9 mouse cellular contexts compared by ENCODE assay signal in the genomic region with DNA sequence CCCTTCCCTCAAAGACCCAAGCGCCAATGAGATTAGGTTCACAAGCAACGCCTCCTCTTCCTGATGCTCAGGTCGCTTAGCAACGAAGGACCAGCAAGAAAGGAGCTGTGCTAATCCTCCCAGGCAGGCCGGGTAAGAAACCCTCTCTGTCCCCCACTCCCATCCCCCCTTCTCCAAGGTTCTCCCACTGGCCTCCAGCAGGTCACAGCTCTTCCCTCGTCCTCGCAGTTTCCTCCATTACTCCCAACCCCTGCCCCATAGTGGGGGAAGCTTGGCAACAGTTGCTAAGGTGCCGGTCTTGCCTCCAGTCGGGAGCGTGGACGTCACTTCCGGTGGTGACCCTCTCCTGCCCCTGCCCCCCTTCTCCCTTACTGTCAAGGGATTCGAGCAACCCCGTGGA. TPM values are rescaled to one million over a fixed set of nuclear protein-coding genes. Genes with fewer than 3 reads are reported as not detected.
DNase-seq lines count a peak whose midpoint lies in the region; ATAC-seq and TF ChIP-seq lines count a peak whose summit lies in the region.
"Had no signal": no experiment of that assay in that cellular context is flagged by ENCODE, and none has a peak within 500 bp of the region (broad histone marks: within the 10 kb centered on the region; RNA-seq: fewer than 3 reads in every experiment).

No protein-coding gene starts in this region.

- peak overlapping the region; percentile 77 for H3K4me2 ChIP-seq in hindbrain, postnatal 0 days (ENCODE audit: low read depth, low read length)

- TF ChIP-seq CTCF in hindbrain, postnatal 0 days (IDR thresholded peaks at IDR 0.05; ENCODE audit: low read depth), result no peak

- H3K36me3 ChIP-seq in hindbrain, postnatal 0 days (ENCODE audit: insufficient read depth, low read length), result peaks cover 28% of the 10 kb centered on the region; the same call in 1 of the 2 replicates

- peaks cover 31% of the 10 kb centered on the region for H3K4me1 ChIP-seq in hindbrain, postnatal 0 days (ENCODE audit: insufficient read depth, low read length)

- peak; percentile 36 for ATAC-seq in common myeloid progenitor, adult 5-6 weeks (replicated peaks; ENCODE audit: low read depth, poor library complexity, severe bottlenecking)
- ATAC-seq in hindbrain, postnatal 0 days, result peak; percentile 84

- peak overlapping the region; percentile 96 for H3K27ac ChIP-seq in hindbrain, postnatal 0 days

- H3K4me3 ChIP-seq in hindbrain, postnatal 0 days (ENCODE audit: low read length), result peak overlapping the region; percentile 40

- H3K9ac ChIP-seq in hindbrain, postnatal 0 days (replicated peaks; ENCODE audit: low read length), result peak overlapping the region; percentile 56

- WGBS in hindbrain, postnatal 0 days, result under 1% methylated on average over 14 of the region's 14 CpGs

- H3K27me3 ChIP-seq in hindbrain, postnatal 0 days (ENCODE audit: insufficient read depth, low read length), result no peaks in the 10 kb centered on the region

- DNase-seq in adrenal gland, adult 18-20 months (ENCODE audit: low spot score in 2 of 2), result peak; percentile 53 to 59
- peak; percentile 57 for DNase-seq in gastrocnemius, postnatal 10 days
- DNase-seq in hindbrain, postnatal 0 days (ENCODE audit: low spot score), result peak; percentile 95
- peak; percentile 88 for DNase-seq in left cerebral cortex, adult 11 months (ENCODE audit: low spot score)
- DNase-seq in lung, postnatal 10 days, result peak; percentile 86
- peak; percentile 96 for DNase-seq in retina, postnatal 1 day
- DNase-seq in urinary bladder, postnatal 10 days (ENCODE audit: low spot score), result no peak

- H3K9me3 ChIP-seq in hindbrain, postnatal 0 days (ENCODE audit: low read length), result no peaks in the 10 kb centered on the region

RNA-seq across cellular contexts. Expression of gene Nat14, which starts 0.7 kb away (rescaled TPM):
- 10 to 100 TPM in 1 of 2 experiments, 1 to 10 TPM in 1; 9.8 to 11.6 TPM for total RNA-seq in adrenal gland, adult 18-20 months (2021)
- total RNA-seq in common myeloid progenitor, adult 5-6 weeks (2017), result 0.32 TPM in 1 of 2 replicates, not detected in the other
- 1 to 10 TPM; 1.9 to 4.4 TPM for total RNA-seq in gastrocnemius, postnatal 10 days (2021)
- total RNA-seq in hindbrain, postnatal 0 days (2014; rRNA removed), result 24.2 and 32.3 TPM in 2 replicates
- 27.5 and 29.4 TPM in 2 replicates for polyA plus RNA-seq in hindbrain, postnatal 0 days (2015; fragmentation: Nextera tagmentation; extraction: Ambion mirVana)

RNA-seq across cellular contexts. Expression of gene Ssc5d, which starts 3.1 kb away (rescaled TPM):
- total RNA-seq in adrenal gland, adult 18-20 months (2021), result 1 to 10 TPM; 2.2 to 2.5 TPM
- not detected in 2 replicates for total RNA-seq in common myeloid progenitor, adult 5-6 weeks (2017)
- total RNA-seq in gastrocnemius, postnatal 10 days (2021), result 10 to 100 TPM; 43.3 to 55.0 TPM
- 2.5 and 2.8 TPM in 2 replicates for total RNA-seq in hindbrain, postnatal 0 days (2014; rRNA removed)
- polyA plus RNA-seq in hindbrain, postnatal 0 days (2015; fragmentation: Nextera tagmentation; extraction: Ambion mirVana), result 0.77 and 1.0 TPM in 2 replicates

RNA-seq across cellular contexts. Expression of gene Zfp628, which starts 7.5 kb away (rescaled TPM):
- 10 to 100 TPM; 13.9 to 17.2 TPM for total RNA-seq in adrenal gland, adult 18-20 months (2021)
- total RNA-seq in common myeloid progenitor, adult 5-6 weeks (2017), result 2.4 and 3.2 TPM in 2 replicates
- 10 to 100 TPM in 1 of 2 experiments, 1 to 10 TPM in 1; 9.9 to 10.5 TPM for total RNA-seq in gastrocnemius, postnatal 10 days (2021)
- total RNA-seq in hindbrain, postnatal 0 days (2014; rRNA removed), result 12.5 and 12.7 TPM in 2 replicates
- 5.2 and 5.7 TPM in 2 replicates for polyA plus RNA-seq in hindbrain, postnatal 0 days (2015; fragmentation: Nextera tagmentation; extraction: Ambion mirVana)

RNA-seq across cellular contexts. Expression of gene Gm36210, which starts 16.2 kb away (rescaled TPM):
- total RNA-seq in adrenal gland, adult 18-20 months (2021), result not detected
- total RNA-seq in common myeloid progenitor, adult 5-6 weeks (2017), result not detected in 2 replicates
- total RNA-seq in gastrocnemius, postnatal 10 days (2021), result under 1 TPM in 1 of 2 experiments, not detected in 1; 0.19 TPM
- total RNA-seq in hindbrain, postnatal 0 days (2014; rRNA removed), result 0.31 and 3.3 TPM in 2 replicates
- polyA plus RNA-seq in hindbrain, postnatal 0 days (2015; fragmentation: Nextera tagmentation; extraction: Ambion mirVana), result 0.30 and 0.45 TPM in 2 replicates
- polyA plus RNA-seq: large intestine, adult 2 months had no signal

RNA-seq across cellular contexts. Expression of gene Sbk2, which starts 41.7 kb away (rescaled TPM):
- total RNA-seq in adrenal gland, adult 18-20 months (2021), result 1 to 10 TPM in 1 of 2 experiments, under 1 TPM in 1; 0.96 to 2.5 TPM
- total RNA-seq in common myeloid progenitor, adult 5-6 weeks (2017), result not detected in 2 replicates
- total RNA-seq in gastrocnemius, postnatal 10 days (2021), result 10 to 100 TPM; 31.0 to 46.5 TPM
- total RNA-seq in hindbrain, postnatal 0 days (2014; rRNA removed), result 0.31 TPM in 1 of 2 replicates, not detected in the other
- polyA plus RNA-seq in hindbrain, postnatal 0 days (2015; fragmentation: Nextera tagmentation; extraction: Ambion mirVana), result not detected in 2 replicates

Comparison
In these comparisons a context has a peak if more than half of its experiments do, and no peak if none do; other contexts are left out.
1. RNA of gene Ssc5d, which starts 3.1 kb away (total RNA-seq): 43.3 to 55.0 TPM in gastrocnemius, postnatal 10 days; 2.5 to 2.8 TPM in hindbrain, postnatal 0 days, 2.2 to 2.5 TPM in adrenal gland, adult 18-20 months and not detected in common myeloid progenitor, adult 5-6 weeks; every median in the first group is over 10 times any median in the second.